Mouse (Mus musculus) hindbrain, postnatal 0 days (tissue): Measurements from ENCODE around the gene Slc25a10. TPM values are rescaled to one million over a fixed set of nuclear protein-coding genes. Genes with fewer than 3 reads are reported as not detected.

Experiments
- ATAC-seq: fragments of 200-750 bp; cut with Nextera tagmentation; 2 replicates; pipeline ENCODE4 v1.8.0; 2017; ENCODE audit warnings: mild to moderate bottlenecking, moderate TSS enrichment, moderate library complexity
- DNase-seq: peaks from one replicate; pipeline ENCODE4 v3.0.0-alpha.2; 2015; ENCODE audit warnings: low spot score
- H3K27ac ChIP-seq: fragments of 300-500 bp; sonication (generic); 2 replicates; pipeline ENCODE4 v1.5.1; 2014; ENCODE audit warnings: mild to moderate bottlenecking
- H3K27me3 ChIP-seq: fragments of 300-500 bp; sonication (generic); 2 replicates; pipeline ENCODE4 v1.6.1; 2014; ENCODE audit warnings: low read length, mixed read lengths; ENCODE audit not compliant: insufficient read depth
- H3K36me3 ChIP-seq: fragments of 300-500 bp; sonication (generic); 2 replicates; pipeline ENCODE4 v1.6.1; 2014; ENCODE audit warnings: low read length, mixed read lengths; ENCODE audit not compliant: insufficient read depth
- H3K4me1 ChIP-seq: fragments of 300-500 bp; sonication (generic); 2 replicates; pipeline ENCODE4 v1.6.1; 2014; ENCODE audit warnings: antibody characterized with exemption, low read length, mixed read lengths; ENCODE audit not compliant: insufficient read depth
- H3K4me2 ChIP-seq: fragments of 300-500 bp; sonication (generic); 2 replicates; pipeline ENCODE4 v1.6.1; 2014; ENCODE audit warnings: low read depth, mild to moderate bottlenecking, low read length, moderate library complexity, mixed read lengths
- H3K4me3 ChIP-seq: fragments of 300-500 bp; sonication (generic); 2 replicates; pipeline ENCODE4 v1.5.1; 2014; ENCODE audit warnings: low read length
- H3K9ac ChIP-seq: fragments of 300-500 bp; sonication (generic); replicated peaks from 2 replicates; pipeline ENCODE4 v1.6.1; 2014; ENCODE audit warnings: mild to moderate bottlenecking, low read length, moderate library complexity, mixed read lengths
- H3K9me3 ChIP-seq: fragments of 300-500 bp; sonication (generic); 2 replicates; pipeline ENCODE4 v1.6.1; 2016; ENCODE audit warnings: low read length, mixed read lengths
- CTCF ChIP-seq: IDR thresholded peaks from 2 replicates; pipeline ENCODE4 v1.5.1; 2016; ENCODE audit warnings: antibody characterized with exemption, control low read depth, low read depth
- WGBS: fragments of 180-500 bp; shearing (Covaris S2); extraction: QIAGEN DNeasy Blood & Tissue Kit; methylation state at CpG from one replicate; pipeline ENCODE4 v1.1.7; 2014; 5-methylcytosine and 5-hydroxymethylcytosine counted together
- polyA plus RNA-seq: library from polyadenylated mRNA; unstranded; fragments of >200 nt; fragmentation: Nextera tagmentation; extraction: Ambion mirVana; gene quantifications from 2 replicates; pipeline ENCODE4 v1.2.1, GENCODE M21; 2015
- total RNA-seq: library from RNA; depleted of rRNA; stranded (reverse); fragments of >200 nt; gene quantifications from 2 replicates; pipeline ENCODE4 v1.2.3, GENCODE M21; 2014

Slc25a10 gene
- total and polyA plus RNA-seq, 2 experiments from 2014 or later: 28.8 to 52.5 TPM

- WGBS: 92% methylated on average over 4 of the region's 4 CpGs
- no peak within 1 kb of the TSS for H3K27ac ChIP-seq
- no peak for DNase-seq
- TF ChIP-seq CTCF: no peak
- H3K4me2 ChIP-seq: no peak within 1 kb of the TSS
- no peak for ATAC-seq
- no peaks in the 10 kb centered on the region for H3K9me3 ChIP-seq
- no peak within 1 kb of the TSS for H3K4me3 ChIP-seq
- H3K9ac ChIP-seq: no peak within 1 kb of the TSS
- no peaks in the 10 kb centered on the region for H3K27me3 ChIP-seq
- H3K36me3 ChIP-seq: no peaks in the 10 kb centered on the region
- 0 out of 2 replicates have a peak, but pooled peaks cover 4% of the 10 kb centered on the region for H3K4me1 ChIP-seq
These were observed 38.3 kb upstream of the Slc25a10 start, which contains the start of gene Pde6g for GRCm38 (mm10) chr11:120453306-120453705. Pde6g (minus strand) TSS chr11:120453500.

- no peak overlapping the region for H3K4me3 ChIP-seq
- no peaks in the 10 kb centered on the region for H3K9me3 ChIP-seq
- H3K4me1 ChIP-seq: peaks cover 8% of the 10 kb centered on the region; the same call in 1 of the 2 replicates
- no peak for TF ChIP-seq CTCF
- 96% methylated on average over 4 of the region's 4 CpGs for WGBS
- no peaks in the 10 kb centered on the region for H3K36me3 ChIP-seq
- no peaks in the 10 kb centered on the region for H3K27me3 ChIP-seq
- no peak overlapping the region for H3K9ac ChIP-seq
- DNase-seq: no peak
- no peak for ATAC-seq
- H3K27ac ChIP-seq: no peak overlapping the region
- H3K4me2 ChIP-seq: no peak overlapping the region
These were observed 36.7 kb upstream of the Slc25a10 start for GRCm38 (mm10) chr11:120454965-120455364.

DNA sequence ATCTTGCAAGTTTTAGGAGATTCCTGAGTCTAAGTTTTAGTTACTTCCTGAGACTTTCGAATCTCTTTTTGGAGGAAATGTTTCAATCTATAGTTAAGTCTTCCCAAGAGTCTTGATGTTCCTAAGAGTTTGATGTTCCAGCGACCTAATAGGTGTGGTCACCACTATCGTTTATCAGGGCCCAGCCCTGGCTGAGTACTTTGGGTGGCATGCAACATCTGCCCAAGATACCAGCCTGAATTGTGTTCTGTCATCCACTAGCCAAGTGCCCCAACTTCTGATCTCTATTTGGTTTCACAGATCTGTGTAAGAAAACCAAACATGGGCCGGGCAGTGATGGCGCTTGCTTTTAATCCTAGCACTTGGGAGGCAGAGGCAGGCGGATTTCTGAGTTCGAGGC is 36.2 kb upstream of the Slc25a10 start:
- Histone ChIP-seq H3K9me3 (no peaks in the 10 kb centered on the region), H3K36me3 (no peaks in the 10 kb centered on the region), H3K27me3 (no peaks in the 10 kb centered on the region), H3K27ac (no peak overlapping the region), H3K4me3 (no peak overlapping the region), H3K4me1 (peaks cover 8% of the 10 kb centered on the region; the same call in 1 of the 2 replicates), H3K9ac (no peak overlapping the region), H3K4me2 (no peak overlapping the region)
- TF ChIP-seq CTCF: no peak
- no peak for ATAC-seq
- 95% methylated on average over 7 of the region's 7 CpGs for WGBS
- DNase-seq: no peak

- H3K4me2 ChIP-seq: peak overlapping the region; percentile 93
- peak overlapping the region; percentile 76 for H3K27ac ChIP-seq
- peaks cover 8% of the 10 kb centered on the region; the same call in 1 of the 2 replicates for H3K4me1 ChIP-seq
- H3K36me3 ChIP-seq: peaks cover 16% of the 10 kb centered on the region; the same call in 1 of the 2 replicates
- H3K9ac ChIP-seq: peak overlapping the region; percentile 66
- H3K27me3 ChIP-seq: no peaks in the 10 kb centered on the region
- no peaks in the 10 kb centered on the region for H3K9me3 ChIP-seq
- 0 out of 2 replicates have a peak, but pooled peaks have one; percentile 1 for ATAC-seq
- DNase-seq: no peak
- H3K4me3 ChIP-seq: peak overlapping the region; percentile 49
- no peak for TF ChIP-seq CTCF
- 34% methylated on average over 14 of the region's 14 CpGs for WGBS
These were observed 34.3 kb upstream of the Slc25a10 start for GRCm38 (mm10) chr11:120457370-120457769.

GRCm38 (mm10) chr11:120457772-120458751 is 33.6 kb upstream of the Slc25a10 start, which contains the start of the genes Oxld1 and Ccdc137:
Oxld1 (minus strand) TSS chr11:120458068.
Ccdc137 (plus strand) TSS chr11:120458115.
- Histone ChIP-seq H3K9me3 (no peaks in the 10 kb centered on the region), H3K27me3 (no peaks in the 10 kb centered on the region), H3K9ac (peak within 1 kb of the TSS; percentile 66), H3K4me1 (peaks cover 8% of the 10 kb centered on the region; the same call in 1 of the 2 replicates), H3K4me3 (peak within 1 kb of the TSS; percentile 49), H3K4me2 (peak within 1 kb of the TSS; percentile 93), H3K27ac (peak within 1 kb of the TSS; percentile 76), H3K36me3 (peaks cover 16% of the 10 kb centered on the region; the same call in 1 of the 2 replicates)
- WGBS: 5% methylated on average over 62 of the region's 62 CpGs
- TF ChIP-seq CTCF: no peak
- ATAC-seq (peak; percentile 93), DNase-seq (peak; percentile 93)

- DNase-seq (no peak), ATAC-seq (no peak)
- Histone ChIP-seq H3K36me3 (peaks cover 16% of the 10 kb centered on the region; the same call in 1 of the 2 replicates), H3K4me1 (peaks cover 8% of the 10 kb centered on the region; the same call in 1 of the 2 replicates), H3K27ac (peak overlapping the region; percentile 76; the same call in 1 of the 2 replicates), H3K9me3 (no peaks in the 10 kb centered on the region), H3K9ac (peak overlapping the region; percentile 66), H3K27me3 (no peaks in the 10 kb centered on the region), H3K4me3 (peak overlapping the region; percentile 49), H3K4me2 (peak overlapping the region; percentile 93)
- 65% methylated on average over 6 of the region's 6 CpGs for WGBS
- peak; percentile 39 for TF ChIP-seq CTCF
These were observed 32.6 kb upstream of the Slc25a10 start for GRCm38 (mm10) chr11:120458847-120459597.
